Mouse (Mus musculus) cerebellum, postnatal 36 days (tissue): ENCODE results near the gene Tbc1d10c.

Experiments used
- DNase-seq, 2 experiments: peaks; one replicate each; pipeline ENCODE4 v3.0.0; 2021 to 2022; ENCODE audit warnings: mixed read lengths in 2 of 2

The Tbc1d10c gene

GRCm38 (mm10) chr19:4190831-4191334, at the start of gene Tbc1d10c:
Gene Tbc1d10c, minus strand, starts transcription at chr19:4191284.
- no peak for DNase-seq

DNA sequence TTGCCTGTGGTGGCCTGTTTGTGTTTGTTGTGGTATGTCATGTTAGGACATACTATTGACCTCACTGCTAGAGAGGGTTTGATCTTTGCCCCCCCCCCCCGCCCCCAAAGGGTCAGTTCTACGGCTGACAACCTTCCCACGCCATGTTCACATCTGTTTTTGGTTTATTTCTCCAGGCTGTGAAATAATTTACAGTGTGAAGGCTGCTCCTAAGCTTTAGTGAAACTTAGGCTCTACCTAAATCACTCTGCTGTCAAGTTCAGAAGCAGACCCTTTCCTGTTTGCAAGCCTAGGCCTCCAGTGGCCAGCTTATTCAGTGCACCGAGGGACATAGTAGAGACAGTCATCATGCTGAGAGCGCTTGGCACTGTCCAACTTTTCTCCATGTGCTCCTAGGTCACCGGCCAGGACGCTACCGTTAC, 49.2 kb upstream of the Tbc1d10c start:
- no peak for DNase-seq

DNA sequence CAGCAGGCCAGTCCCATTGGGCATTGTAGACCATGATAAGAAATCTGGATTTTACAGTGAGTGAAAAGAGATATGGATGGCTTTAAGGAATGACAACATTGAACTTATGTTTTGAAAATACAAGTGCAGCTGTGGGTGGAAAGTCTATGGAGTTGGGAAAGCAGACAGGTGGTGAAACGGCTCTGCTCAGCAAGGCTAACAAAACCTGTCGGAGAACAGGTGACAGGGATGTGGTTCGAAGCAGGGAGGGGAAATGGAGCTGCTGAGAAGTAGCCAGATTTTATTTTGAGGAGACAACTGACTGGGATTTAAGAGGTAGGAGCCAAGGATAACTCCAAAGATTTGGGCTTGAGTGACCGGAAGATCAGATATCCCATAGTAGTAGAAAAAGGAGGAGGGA, 43.5 kb upstream of the Tbc1d10c start:
- no peak for DNase-seq

DNA sequence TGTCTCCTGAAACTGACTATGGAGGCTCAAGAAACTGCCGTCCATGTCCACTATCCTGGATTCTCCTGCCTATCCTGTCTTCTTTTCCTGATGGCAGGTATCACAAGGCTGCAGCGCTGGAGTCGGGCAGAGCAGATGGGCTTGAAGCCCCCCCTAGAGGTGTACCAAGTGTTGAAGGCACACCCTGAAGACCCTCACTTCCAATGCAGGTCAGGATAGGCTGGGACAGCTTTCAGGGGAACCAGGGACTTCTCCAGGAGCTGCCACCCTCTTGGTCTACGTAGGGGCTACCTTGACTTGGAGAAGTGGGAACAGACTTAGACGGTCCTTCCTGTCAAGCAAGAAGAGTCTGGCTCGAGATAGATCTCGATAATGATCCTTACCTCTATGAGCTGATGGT, 41.6 kb upstream of the Tbc1d10c start:
- no peak for DNase-seq

GRCm38 (mm10) chr19:4232186-4232572, 41.1 kb upstream of the Tbc1d10c start:
- DNase-seq = no peak

GRCm38 (mm10) chr19:4231253-4232185, 40.4 kb upstream of the Tbc1d10c start, which contains the start of gene Pold4:
Gene Pold4, plus strand, starts transcription at chr19:4231899.
- DNase-seq = peak; percentile 98

GRCm38 (mm10) chr19:4230415-4230814, 39.3 kb upstream of the Tbc1d10c start:
- DNase-seq = no peak

GRCm38 (mm10) chr19:4229451-4230076, 38.5 kb upstream of the Tbc1d10c start:
- DNase-seq = no peak

DNA sequence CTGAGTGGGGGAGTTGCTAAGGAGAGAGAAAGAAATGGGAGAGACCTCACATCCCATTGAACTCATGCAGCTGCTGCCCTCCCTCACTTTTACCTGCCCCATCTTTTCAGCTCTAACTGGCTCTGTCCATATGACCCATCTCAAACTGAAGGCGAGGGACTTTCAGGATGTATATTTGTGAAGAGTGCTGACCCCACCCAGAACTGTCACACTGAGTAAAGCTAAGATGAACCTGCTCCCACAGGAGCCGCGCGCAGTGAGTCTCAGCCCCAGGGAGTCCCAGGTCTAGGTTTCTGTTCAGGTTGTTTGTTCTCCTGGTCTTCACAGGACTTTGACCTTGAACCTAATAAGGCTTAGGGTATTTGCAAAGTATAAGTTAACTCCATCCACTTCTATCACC, 37.8 kb upstream of the Tbc1d10c start:
- DNase-seq = no peak

DNA sequence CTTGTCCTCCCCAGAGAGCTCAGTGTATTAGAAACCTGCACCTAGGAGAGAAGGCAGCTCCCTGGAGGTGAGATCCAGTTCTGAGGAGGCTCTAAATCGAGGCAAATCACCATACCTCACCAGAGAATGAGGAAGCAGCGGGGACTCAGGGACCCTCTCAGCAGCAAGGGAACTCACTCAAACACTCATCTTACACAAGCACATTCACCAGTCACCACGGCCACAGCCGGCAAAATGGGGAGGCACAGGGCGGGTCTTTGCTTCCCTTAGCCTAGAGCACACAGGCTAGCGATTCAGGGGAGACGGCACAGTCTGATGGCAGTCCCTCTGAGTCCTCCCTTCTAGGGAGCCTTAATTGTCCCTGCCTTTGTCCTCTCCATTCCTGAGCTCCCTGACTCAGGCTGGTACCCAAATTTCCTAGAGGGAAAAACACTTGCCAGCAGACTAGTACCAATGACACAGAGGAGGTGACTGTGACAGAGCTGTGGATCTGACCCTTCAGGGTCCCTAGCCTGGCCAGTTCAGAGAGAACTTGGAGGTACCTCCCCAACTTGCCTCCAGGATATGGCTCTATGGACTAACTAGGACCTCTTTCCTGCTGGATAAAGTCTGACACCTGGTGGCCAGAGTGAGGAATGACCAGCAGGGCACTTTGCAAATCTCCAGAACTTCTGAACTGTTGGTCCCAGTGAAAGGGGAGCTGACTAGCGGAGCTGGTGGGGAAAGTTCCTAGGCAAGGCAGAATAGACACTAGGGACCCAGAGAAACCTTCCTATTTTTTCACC, 37.0 kb upstream of the Tbc1d10c start:
- DNase-seq = peak; percentile 62 to 74

GRCm38 (mm10) chr19:4227446-4227845, 36.4 kb upstream of the Tbc1d10c start:
- no peak for DNase-seq

- DNase-seq = no peak
Observed at GRCm38 (mm10) chr19:4226779-4227178, 35.7 kb upstream of the Tbc1d10c start.

- no peak for DNase-seq
Observed at GRCm38 (mm10) chr19:4222165-4222564, 31.1 kb upstream of the Tbc1d10c start.

- no peak for DNase-seq
Observed at GRCm38 (mm10) chr19:4220957-4221743, 30.1 kb upstream of the Tbc1d10c start.

DNA sequence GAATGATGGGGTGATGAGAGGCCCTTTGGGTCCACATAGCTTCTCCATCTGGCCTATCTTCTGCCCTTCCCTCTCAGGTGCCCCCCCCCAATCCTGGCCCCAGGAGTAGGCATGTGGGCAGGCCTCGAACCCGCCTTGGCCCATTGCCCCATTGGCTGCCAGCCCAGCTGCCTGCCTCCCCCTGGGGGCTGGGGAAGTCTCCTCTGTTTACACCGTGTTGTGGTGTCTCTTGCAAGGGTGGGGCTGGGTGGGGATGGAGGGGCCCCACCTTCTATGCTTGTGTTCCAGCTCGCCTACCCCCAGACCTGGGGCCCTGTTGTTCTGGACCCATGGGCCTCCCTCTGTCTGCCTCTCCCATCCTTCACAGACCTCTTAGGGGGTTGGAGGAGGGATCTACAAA, 29.3 kb upstream of the Tbc1d10c start:
- no peak for DNase-seq

DNA sequence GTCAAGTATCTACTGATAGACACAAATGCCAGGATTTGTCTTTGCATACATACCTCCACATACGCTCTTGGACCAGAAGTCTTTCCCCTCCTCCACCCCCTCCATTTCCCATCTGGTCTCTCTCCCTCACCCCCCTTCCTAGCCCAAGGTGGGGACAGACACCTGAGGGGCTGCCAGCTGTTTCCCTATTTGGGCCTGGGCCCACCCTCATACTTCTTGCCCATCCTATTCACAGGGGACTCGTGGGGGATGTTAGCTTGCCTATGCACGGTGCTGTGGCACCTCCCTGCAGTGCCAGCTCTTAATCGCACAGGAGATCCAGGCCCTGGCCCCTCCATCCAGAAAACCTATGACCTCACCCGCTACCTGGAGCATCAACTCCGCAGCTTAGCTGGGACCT, 28.9 kb upstream of the Tbc1d10c start:
- DNase-seq = no peak

DNA sequence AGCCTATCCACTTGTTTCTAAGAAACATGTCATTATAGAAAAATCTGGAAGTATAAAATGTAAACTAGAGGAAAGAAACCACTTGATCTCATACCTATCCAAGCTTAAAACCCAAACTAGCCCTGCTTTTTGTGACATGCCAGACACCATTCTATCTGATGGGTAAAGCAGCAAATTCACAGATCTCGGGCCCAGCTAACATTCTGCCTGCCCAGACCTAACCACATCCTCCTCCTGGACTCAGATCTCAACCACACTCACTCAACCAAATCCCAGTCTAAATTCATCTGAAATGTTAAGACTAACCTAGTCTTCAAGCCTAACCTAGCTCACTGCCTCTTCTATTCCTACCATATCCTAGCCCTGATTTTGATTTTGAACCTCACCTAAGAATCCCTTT, 27.7 kb upstream of the Tbc1d10c start:
- DNase-seq = no peak

DNA sequence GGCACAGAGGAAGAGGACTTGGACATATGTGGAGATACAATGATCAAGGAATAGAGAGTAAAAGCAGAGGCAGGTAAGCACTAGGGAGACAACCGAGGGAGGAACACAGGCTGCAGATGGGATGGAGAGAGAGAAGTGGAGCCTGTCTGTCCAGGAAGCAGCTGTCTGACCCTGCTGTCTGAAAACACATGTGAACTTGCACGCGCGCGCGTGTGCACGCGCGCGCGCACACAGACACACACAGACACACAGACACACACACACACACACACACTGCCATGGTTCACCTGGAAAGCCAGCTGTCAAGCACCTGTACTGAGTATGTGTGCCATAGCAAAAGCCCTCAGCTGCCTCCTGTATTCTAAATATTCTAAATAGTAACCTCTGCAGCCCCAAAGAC, 27.2 kb upstream of the Tbc1d10c start:
- no peak for DNase-seq

GRCm38 (mm10) chr19:4217855-4218254, 26.8 kb upstream of the Tbc1d10c start:
- DNase-seq = no peak

GRCm38 (mm10) chr19:4217140-4217539, 26.1 kb upstream of the Tbc1d10c start:
- no peak for DNase-seq

DNA sequence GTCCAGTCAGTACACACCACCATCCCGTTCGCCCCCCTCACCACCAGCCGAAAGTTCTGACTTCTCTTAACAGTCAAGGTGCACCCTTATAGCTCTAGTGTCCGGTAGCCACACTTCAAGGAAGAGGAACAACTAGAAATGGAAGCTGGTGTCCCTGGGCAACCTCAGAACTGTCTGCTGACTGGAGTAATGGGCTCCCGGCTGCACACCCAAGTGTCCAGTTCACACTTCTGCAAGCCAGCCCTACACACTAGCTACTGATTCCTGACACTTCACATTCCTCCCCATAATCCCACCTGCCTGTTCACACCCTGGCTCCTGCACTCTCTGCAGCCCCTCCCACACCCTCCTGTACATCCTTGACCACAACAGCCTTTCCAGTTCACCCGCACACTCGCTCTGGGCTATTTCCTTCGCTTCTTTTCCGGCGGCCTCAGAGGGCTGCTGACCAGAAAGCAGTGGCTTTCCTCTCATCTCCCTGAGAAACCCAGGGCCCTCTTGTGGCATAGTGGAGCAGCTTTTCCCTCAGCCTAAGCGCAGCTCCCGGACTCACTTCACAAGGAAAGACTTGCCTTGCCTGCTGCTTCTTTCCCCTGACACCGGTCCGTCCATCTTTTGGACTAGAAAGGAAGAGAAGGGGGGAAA, 25.1 kb upstream of the Tbc1d10c start:
- DNase-seq = peak; percentile 53 to 58

- DNase-seq = no peak
Observed at GRCm38 (mm10) chr19:4215451-4215840, 24.4 kb upstream of the Tbc1d10c start.
